Mouse (Mus musculus) left cerebral cortex, adult 2 months (tissue): ENCODE results near the gene Plekha7. TPM values are rescaled to one million over a fixed set of nuclear protein-coding genes. Genes with fewer than 3 reads are reported as not detected.
A peak's percentile ranks its signal among the peaks of the same experiment; 100 is the strongest.

ENCODE experiments used
- DNase-seq, 2 experiments: peaks; one replicate each; pipeline ENCODE4 v3.0.0; 2021 to 2022; ENCODE audit warnings: low spot score in 2 of 2, mixed read lengths in 1 of 2; ENCODE audit errors: extremely low spot score in 1 of 2
- H3K27ac ChIP-seq: fragments of 200-600 bp; 2 replicates; pipeline ENCODE4 v1.8.1; 2022
- H3K4me3 ChIP-seq: fragments of 200-600 bp; 2 replicates; pipeline ENCODE4 v1.8.1; 2022
- CTCF ChIP-seq: fragments of 200-600 bp; IDR thresholded peaks from 2 replicates; pipeline ENCODE4 v1.8.1; 2022; ENCODE audit warnings: antibody characterized with exemption, mild to moderate bottlenecking, moderate library complexity
- intact Hi-C: fragments of 180-260 bp; cut with DNase I; formaldehyde crosslinking; loops from one replicate; pipeline ENCODE4 v1.15.1; 2025
- total RNA-seq, 2 experiments: library from RNA; stranded (reverse); gene quantifications; 2 replicates each; pipeline ENCODE4 v1.2.3; 2021

Plekha7 gene
- total RNA-seq, 2 experiments from 2014 or later = 25.5 to 31.0 TPM

GRCm38 (mm10) chr7:116309456-116309855 lies 1.3 kb upstream of the Plekha7 start:
- TF ChIP-seq CTCF = no peak

GRCm38 (mm10) chr7:116308632-116308991 lies 436 bp upstream of the Plekha7 start:
- Histone ChIP-seq H3K4me3 (peak overlapping the region; percentile 58), H3K27ac (no peak overlapping the region)
- DNase-seq = no peak
- intact Hi-C loops = loop anchor here (5.0 kb wide), 1 partner anchor 51 kb away; no protein-coding TSS in a partner anchor
- TF ChIP-seq CTCF = no peak

More at GRCm38 (mm10) chr7:116309456-116309855, 1.3 kb upstream of the Plekha7 start:
- H3K4me3 ChIP-seq = no peak overlapping the region
- intact Hi-C loops = loop anchor here (5.0 kb wide), 1 partner anchor 52 kb away; no protein-coding TSS in a partner anchor
- no peak for DNase-seq
- H3K27ac ChIP-seq = no peak overlapping the region

GRCm38 (mm10) chr7:116307099-116307870 lies 891 bp downstream of the Plekha7 start:
- Histone ChIP-seq H3K27ac (no peak overlapping the region), H3K4me3 (peak overlapping the region; percentile 58)
- TF ChIP-seq CTCF = no peak
- peak; percentile 29 to 39 for DNase-seq
- intact Hi-C loops = loop anchor here (5.0 kb wide), 1 partner anchor 50 kb away; no protein-coding TSS in a partner anchor

- Histone ChIP-seq H3K27ac (no peak overlapping the region), H3K4me3 (no peak overlapping the region; the same call in 1 of the 2 replicates)
- intact Hi-C loops = loop anchor here (5.0 kb wide), 1 partner anchor 49 kb away; no protein-coding TSS in a partner anchor
- no peak for DNase-seq
- TF ChIP-seq CTCF = no peak
Observed at GRCm38 (mm10) chr7:116306601-116307000, 1.6 kb downstream of the Plekha7 start.

- DNase-seq = no peak
- TF ChIP-seq CTCF = no peak
- H3K27ac ChIP-seq = no peak overlapping the region
- no peak overlapping the region for H3K4me3 ChIP-seq
- intact Hi-C loops = no loop called here
Observed at GRCm38 (mm10) chr7:116301661-116302311, 6.4 kb downstream of the Plekha7 start.

GRCm38 (mm10) chr7:116301144-116301543 lies 7.0 kb downstream of the Plekha7 start:
- DNase-seq = no peak
- intact Hi-C loops = no loop called here
- no peak overlapping the region for H3K4me3 ChIP-seq
- no peak for TF ChIP-seq CTCF
- H3K27ac ChIP-seq = no peak overlapping the region

- no peak for TF ChIP-seq CTCF
- H3K27ac ChIP-seq = no peak overlapping the region
- intact Hi-C loops = no loop called here
- no peak overlapping the region for H3K4me3 ChIP-seq
- no peak for DNase-seq
Observed at GRCm38 (mm10) chr7:116298851-116299250, 9.3 kb downstream of the Plekha7 start.

GRCm38 (mm10) chr7:116298389-116298788 lies 9.8 kb downstream of the Plekha7 start:
- intact Hi-C loops = no loop called here
- Histone ChIP-seq H3K27ac (no peak overlapping the region), H3K4me3 (no peak overlapping the region)
- no peak for TF ChIP-seq CTCF
- DNase-seq = no peak

- DNase-seq = no peak
- intact Hi-C loops = no loop called here
- no peak overlapping the region for H3K4me3 ChIP-seq
- no peak for TF ChIP-seq CTCF
- no peak overlapping the region for H3K27ac ChIP-seq
Observed at GRCm38 (mm10) chr7:116294961-116295360, 13.2 kb downstream of the Plekha7 start.

GRCm38 (mm10) chr7:116292377-116292776 lies 15.8 kb downstream of the Plekha7 start:
- H3K4me3 ChIP-seq = no peak overlapping the region
- no peak overlapping the region for H3K27ac ChIP-seq
- intact Hi-C loops = no loop called here
- no peak for DNase-seq
- TF ChIP-seq CTCF = no peak

GRCm38 (mm10) chr7:116290559-116290958 lies 17.6 kb downstream of the Plekha7 start:
- Histone ChIP-seq H3K4me3 (no peak overlapping the region), H3K27ac (no peak overlapping the region)
- DNase-seq = no peak
- no peak for TF ChIP-seq CTCF
- intact Hi-C loops = no loop called here

- intact Hi-C loops = no loop called here
- no peak for TF ChIP-seq CTCF
Observed at GRCm38 (mm10) chr7:116288996-116289395, 19.2 kb downstream of the Plekha7 start.

More at GRCm38 (mm10) chr7:116288996-116289395, 19.2 kb downstream of the Plekha7 start:
- no peak overlapping the region for H3K27ac ChIP-seq
- DNase-seq = no peak
- H3K4me3 ChIP-seq = no peak overlapping the region
